Mouse (Mus musculus): ENCODE measurements around the gene Bst2.

The Bst2 gene

GRCm38 (mm10) chr8:71485142-71486135 lies 51.8 kb downstream of the Bst2 start, which contains the start of gene Ano8:
Gene Ano8, minus strand, starts transcription at chr8:71485963.
- peak; percentile 80 for DNase-seq (ENCODE audit: extremely low read depth, low read depth)

GRCm38 (mm10) chr8:71484736-71485135 lies 52.5 kb downstream of the Bst2 start:
- DNase-seq (ENCODE audit: extremely low read depth, low read depth), result no peak

All from MEL-GATA-1-ER (cell line).